ENCODE assay signal across 23 mouse cellular contexts in genomic region chr19:55331776-55332175, GRCm38 (mm10). TPM values are rescaled to one million over a fixed set of nuclear protein-coding genes. Genes with fewer than 3 reads are reported as not detected.
A peak's percentile ranks its signal among the peaks of the same experiment; 100 is the strongest.
DNase-seq lines count a peak whose midpoint lies in the region; ATAC-seq and TF ChIP-seq lines count a peak whose summit lies in the region.
"Had no signal": no experiment of that assay in that cellular context is flagged by ENCODE, and none has a peak within 500 bp of the region (broad histone marks: within the 10 kb centered on the region; RNA-seq: fewer than 3 reads in every experiment).

No protein-coding gene starts in this region.

- H3K36me3 ChIP-seq in heart, embryonic 10.5 days = peaks cover 24% of the 10 kb centered on the region
- peaks cover 41% of the 10 kb centered on the region for H3K36me3 ChIP-seq in heart, embryonic 13.5 days
- H3K36me3 ChIP-seq in heart, postnatal 0 days (replicated peaks; ENCODE audit: control insufficient read depth, insufficient read depth, low read length) = peaks cover 21% of the 10 kb centered on the region

- ATAC-seq in heart, embryonic 13.5 days (ENCODE audit: extremely low read depth, insufficient number of reproducible peaks, low FRiP score, low TSS enrichment) = no peak
- no peak for ATAC-seq in heart, postnatal 0 days (ENCODE audit: insufficient read depth, low read depth)
- ATAC-seq: intestine, postnatal 0 days had no signal

- TF ChIP-seq EP300 in heart, postnatal 0 days (IDR thresholded peaks at IDR 0.05; ENCODE audit: low read depth) = no peak

- H3K9me3 ChIP-seq in heart, embryonic 10.5 days = no peaks in the 10 kb centered on the region
- H3K9me3 ChIP-seq in heart, embryonic 13.5 days = no peaks in the 10 kb centered on the region
- H3K9me3 ChIP-seq in heart, postnatal 0 days (replicated peaks; ENCODE audit: control insufficient read depth, low read length) = no peaks in the 10 kb centered on the region
- H3K9me3 ChIP-seq: forebrain, embryonic 10.5 days; forebrain, embryonic 13.5 days; G1E; hindbrain, embryonic 12.5 days; hindbrain, embryonic 15.5 days had no signal

- intact Hi-C loops in heart, postnatal 25 days (cut with DNase I) = loop anchor here (10.0 kb wide), 2 partner anchors 413 to 563 kb away; partner anchors contain the start of gene Tcf7l2
- intact Hi-C loops in heart, postnatal 14 days (cut with DNase I) = loop anchor here (2.0 to 10.0 kb wide), 3 partner anchors 563 to 923 kb away; no protein-coding TSS in a partner anchor

- no peaks in the 10 kb centered on the region for H3K27me3 ChIP-seq in heart, embryonic 10.5 days (ENCODE audit: insufficient read depth, poor library complexity, severe bottlenecking)
- H3K27me3 ChIP-seq in heart, embryonic 13.5 days (replicated peaks) = no peaks in the 10 kb centered on the region
- H3K27me3 ChIP-seq in heart, postnatal 0 days (ENCODE audit: control insufficient read depth, insufficient read depth, low read length) = no peaks in the 10 kb centered on the region
- H3K27me3 ChIP-seq: CH12.LX; forebrain, embryonic 13.5 days; hindbrain, embryonic 12.5 days; hindbrain, embryonic 15.5 days; Patski had no signal

- peak; percentile 78 for DNase-seq in heart, embryonic 10.5 days (ENCODE audit: low spot score)
- DNase-seq in heart, postnatal 25 days (ENCODE audit: low spot score) = no peak
- DNase-seq in heart, adult 18-20 months = no peak
- DNase-seq in heart, postnatal 0 days (ENCODE audit: low spot score) = peak; percentile 11
- DNase-seq in heart, postnatal 14 days = no peak
- DNase-seq: adrenal gland, postnatal 10 days; adrenal gland, postnatal 36 days; B cell, adult 2 months; cerebellum, adult 18-20 months; cerebellum, adult 9-10 months; cerebellum, postnatal 14 days; gastrocnemius, postnatal 10 days; gastrocnemius, postnatal 36 days; kidney, adult 2 months had no signal

- 64% methylated on average over 5 of the region's 5 CpGs for WGBS in heart, embryonic 10.5 days
- 58% methylated on average over 5 of the region's 5 CpGs for WGBS in heart, embryonic 13.5 days
- 55% methylated on average over 5 of the region's 5 CpGs for WGBS in heart, postnatal 0 days

- H3K9ac ChIP-seq in heart, embryonic 13.5 days = no peak overlapping the region; the same call in 1 of the 2 replicates
- no peak overlapping the region for H3K9ac ChIP-seq in heart, postnatal 0 days (replicated peaks; ENCODE audit: low read depth, low read length)
- H3K9ac ChIP-seq: forebrain, embryonic 13.5 days; hindbrain, embryonic 12.5 days; hindbrain, embryonic 15.5 days had no signal

- H3K4me1 ChIP-seq in heart, embryonic 10.5 days = peaks cover 4% of the 10 kb centered on the region; the same call in 1 of the 2 replicates
- H3K4me1 ChIP-seq in heart, embryonic 13.5 days = peaks cover 11% of the 10 kb centered on the region
- H3K4me1 ChIP-seq in heart, postnatal 0 days (ENCODE audit: control insufficient read depth, insufficient read depth) = no peaks in the 10 kb centered on the region
- H3K4me1 ChIP-seq: hindbrain, embryonic 12.5 days; hindbrain, embryonic 15.5 days had no signal

- H3K4me2 ChIP-seq in heart, embryonic 13.5 days = peak overlapping the region; percentile 28
- H3K4me2 ChIP-seq in heart, postnatal 0 days (ENCODE audit: low read depth, low read length) = no peak overlapping the region
- H3K4me2 ChIP-seq: forebrain, embryonic 13.5 days; hindbrain, embryonic 12.5 days; hindbrain, embryonic 15.5 days had no signal

- no peak overlapping the region for H3K4me3 ChIP-seq in heart, embryonic 10.5 days
- H3K4me3 ChIP-seq in heart, embryonic 13.5 days = no peak overlapping the region
- no peak overlapping the region for H3K4me3 ChIP-seq in heart, postnatal 0 days (ENCODE audit: low read depth, low read length)
- H3K4me3 ChIP-seq: forebrain, embryonic 10.5 days; forebrain, embryonic 13.5 days; hindbrain, embryonic 12.5 days; hindbrain, embryonic 15.5 days had no signal

- TF ChIP-seq CTCF in heart, postnatal 0 days (IDR thresholded peaks at IDR 0.05; ENCODE audit: low read depth) = no peak

- H3K27ac ChIP-seq in heart, embryonic 10.5 days = peak overlapping the region; percentile 68; the same call in 1 of the 2 replicates
- H3K27ac ChIP-seq in heart, embryonic 13.5 days (replicated peaks) = peak overlapping the region; percentile 67
- no peak overlapping the region for H3K27ac ChIP-seq in heart, postnatal 0 days (ENCODE audit: low read depth)
- H3K27ac ChIP-seq: forebrain, embryonic 10.5 days; forebrain, embryonic 13.5 days; hindbrain, embryonic 12.5 days; hindbrain, embryonic 15.5 days had no signal

RNA-seq across cellular contexts. Expression of gene Vti1a, which starts 15.7 kb away (rescaled TPM):
- polyA plus RNA-seq in heart, embryonic 10.5 days (2016; fragmentation: Nextera tagmentation; extraction: Ambion mirVana) = 22.2 and 26.5 TPM in 2 replicates
- 10 to 100 TPM; 14.0 to 16.5 TPM for total RNA-seq in heart, postnatal 25 days (2021)
- 14.7 and 15.4 TPM in 2 replicates for polyA plus RNA-seq in heart, embryonic 13.5 days (2015; fragmentation: Nextera tagmentation; extraction: Ambion mirVana)
- total RNA-seq in heart, adult 18-20 months (2021) = 10 to 100 TPM; 16.1 to 17.0 TPM
- total RNA-seq in heart, postnatal 0 days (2014; rRNA removed; ENCODE audit: low replicate concordance) = 6.6 and 24.4 TPM in 2 replicates
- 11.5 and 12.5 TPM in 2 replicates for polyA plus RNA-seq in heart, postnatal 0 days (2015; fragmentation: Nextera tagmentation; extraction: Ambion mirVana)
- total RNA-seq in heart, postnatal 14 days (2021) = 10 to 100 TPM; 16.0 to 16.7 TPM

RNA-seq across cellular contexts. Expression of gene Zdhhc6, which starts 15.9 kb away (rescaled TPM):
- 93.8 and 103 TPM in 2 replicates for polyA plus RNA-seq in heart, embryonic 10.5 days (2016; fragmentation: Nextera tagmentation; extraction: Ambion mirVana)
- 10 to 100 TPM; 19.1 to 19.3 TPM for total RNA-seq in heart, postnatal 25 days (2021)
- 59.4 and 62.3 TPM in 2 replicates for polyA plus RNA-seq in heart, embryonic 13.5 days (2015; fragmentation: Nextera tagmentation; extraction: Ambion mirVana)
- total RNA-seq in heart, adult 18-20 months (2021) = 10 to 100 TPM; 18.9 to 22.7 TPM
- 31.3 and 36.9 TPM in 2 replicates for total RNA-seq in heart, postnatal 0 days (2014; rRNA removed; ENCODE audit: low replicate concordance)
- polyA plus RNA-seq in heart, postnatal 0 days (2015; fragmentation: Nextera tagmentation; extraction: Ambion mirVana) = 45.3 and 45.4 TPM in 2 replicates
- total RNA-seq in heart, postnatal 14 days (2021) = 10 to 100 TPM; 18.8 to 20.4 TPM

Comparison
In these comparisons a context has a peak if more than half of its experiments do, and no peak if none do; other contexts are left out.
1. DNase-seq: peak in heart, embryonic 10.5 days (single experiment) and heart, postnatal 0 days (single experiment); none in heart, postnatal 25 days (single experiment), heart, adult 18-20 months (0 of 2) and heart, postnatal 14 days (0 of 2).